Mouse (Mus musculus): Measurements from ENCODE around the gene Olfr64.

Gene Olfr64

GRCm38 (mm10) chr7:103894385-103894784, at the start of gene Olfr64:
Olfr64 (minus strand) TSS chr7:103894485.
- DNase-seq (ENCODE audit: low read depth, low spot score), result no peak

GRCm38 (mm10) chr7:103942730-103943129, 48.4 kb upstream of the Olfr64 start:
- DNase-seq (ENCODE audit: low read depth, low spot score), result peak; percentile 63

- DNase-seq (ENCODE audit: low read depth, low spot score), result no peak
Observed at GRCm38 (mm10) chr7:103934264-103934663, 40.0 kb upstream of the Olfr64 start, which contains the start of gene Olfr632. Olfr632 (plus strand) TSS chr7:103934347.

- DNase-seq (ENCODE audit: low read depth, low spot score), result no peak
Observed at GRCm38 (mm10) chr7:103928525-103928924, 34.2 kb upstream of the Olfr64 start, which contains the start of gene Olfr631. Olfr631 (plus strand) TSS chr7:103928825.

- no peak for DNase-seq (ENCODE audit: low read depth, low spot score)
Observed at GRCm38 (mm10) chr7:103915338-103915737, 21.1 kb upstream of the Olfr64 start.

- peak; percentile 30 for DNase-seq (ENCODE audit: low read depth, low spot score)
Observed at GRCm38 (mm10) chr7:103912969-103913511, 18.8 kb upstream of the Olfr64 start.

- no peak for DNase-seq (ENCODE audit: low read depth, low spot score)
Observed at GRCm38 (mm10) chr7:103910047-103910446, 15.8 kb upstream of the Olfr64 start.

GRCm38 (mm10) chr7:103903187-103903586, 8.9 kb upstream of the Olfr64 start, which contains the start of gene Olfr65:
Olfr65 (plus strand) TSS chr7:103903487.
- no peak for DNase-seq (ENCODE audit: low read depth, low spot score)

GRCm38 (mm10) chr7:103886152-103886551, 8.1 kb downstream of the Olfr64 start, which contains the start of gene Olfr66:
Olfr66 (minus strand) TSS chr7:103886252.
- no peak for DNase-seq (ENCODE audit: low read depth, low spot score)

GRCm38 (mm10) chr7:103877093-103877492, 17.2 kb downstream of the Olfr64 start:
- DNase-seq (ENCODE audit: low read depth, low spot score), result no peak

- no peak for DNase-seq (ENCODE audit: low read depth, low spot score)
Observed at GRCm38 (mm10) chr7:103874451-103874850, 19.8 kb downstream of the Olfr64 start.

GRCm38 (mm10) chr7:103873064-103873463, 21.2 kb downstream of the Olfr64 start:
- no peak for DNase-seq (ENCODE audit: low read depth, low spot score)

GRCm38 (mm10) chr7:103870667-103871066, 23.6 kb downstream of the Olfr64 start:
- no peak for DNase-seq (ENCODE audit: low read depth, low spot score)

GRCm38 (mm10) chr7:103865716-103866115, 28.6 kb downstream of the Olfr64 start:
- DNase-seq (ENCODE audit: low read depth, low spot score), result no peak

- DNase-seq (ENCODE audit: low read depth, low spot score), result peak; percentile 12
Observed at GRCm38 (mm10) chr7:103861531-103861930, 32.8 kb downstream of the Olfr64 start.

GRCm38 (mm10) chr7:103860855-103861254, 33.4 kb downstream of the Olfr64 start:
- DNase-seq (ENCODE audit: low read depth, low spot score), result peak; percentile 96

GRCm38 (mm10) chr7:103859076-103859475, 35.2 kb downstream of the Olfr64 start:
- DNase-seq (ENCODE audit: low read depth, low spot score), result no peak

- DNase-seq (ENCODE audit: low read depth, low spot score), result no peak
Observed at GRCm38 (mm10) chr7:103854669-103855068, 39.6 kb downstream of the Olfr64 start.

- DNase-seq (ENCODE audit: low read depth, low spot score), result no peak
Observed at GRCm38 (mm10) chr7:103853090-103853489, 41.2 kb downstream of the Olfr64 start, which contains the start of gene Hbb-y. Hbb-y (minus strand) TSS chr7:103853216.

- DNase-seq (ENCODE audit: low read depth, low spot score), result no peak
Observed at GRCm38 (mm10) chr7:103844525-103845325, 49.6 kb downstream of the Olfr64 start.

- no peak for DNase-seq (ENCODE audit: low read depth, low spot score)
Observed at GRCm38 (mm10) chr7:103843034-103843433, 51.3 kb downstream of the Olfr64 start, which contains the start of gene Hbb-bh1. Hbb-bh1 (minus strand) TSS chr7:103843164.

GRCm38 (mm10) chr7:103840268-103840667, 54.0 kb downstream of the Olfr64 start, which contains the start of gene Hbb-bh2:
Hbb-bh2 (minus strand) TSS chr7:103840520.
- no peak for DNase-seq (ENCODE audit: low read depth, low spot score)

Data from ES-CJ7 (cell line).